Mouse (Mus musculus) brain, adult 2 months (tissue): ENCODE measurements at regions not wholly inside any gene's neighbourhood (a gene's known extent, or its start where the extent isn't known, plus 50 kb on each side); places are given as distances from the start of the nearest gene placed in this dataset.
A peak's percentile ranks its signal among the peaks of the same experiment; 100 is the strongest.
"Not testable (repeated sequence)": the region's sequence is repeated elsewhere in the genome, so short reads cannot be mapped to it uniquely, and the experiment has no call there.

Experiments
- DNase-seq: peaks from one replicate; pipeline ENCODE4 v3.0.0; 2011; ENCODE audit warnings: low read depth, low spot score

DNA sequence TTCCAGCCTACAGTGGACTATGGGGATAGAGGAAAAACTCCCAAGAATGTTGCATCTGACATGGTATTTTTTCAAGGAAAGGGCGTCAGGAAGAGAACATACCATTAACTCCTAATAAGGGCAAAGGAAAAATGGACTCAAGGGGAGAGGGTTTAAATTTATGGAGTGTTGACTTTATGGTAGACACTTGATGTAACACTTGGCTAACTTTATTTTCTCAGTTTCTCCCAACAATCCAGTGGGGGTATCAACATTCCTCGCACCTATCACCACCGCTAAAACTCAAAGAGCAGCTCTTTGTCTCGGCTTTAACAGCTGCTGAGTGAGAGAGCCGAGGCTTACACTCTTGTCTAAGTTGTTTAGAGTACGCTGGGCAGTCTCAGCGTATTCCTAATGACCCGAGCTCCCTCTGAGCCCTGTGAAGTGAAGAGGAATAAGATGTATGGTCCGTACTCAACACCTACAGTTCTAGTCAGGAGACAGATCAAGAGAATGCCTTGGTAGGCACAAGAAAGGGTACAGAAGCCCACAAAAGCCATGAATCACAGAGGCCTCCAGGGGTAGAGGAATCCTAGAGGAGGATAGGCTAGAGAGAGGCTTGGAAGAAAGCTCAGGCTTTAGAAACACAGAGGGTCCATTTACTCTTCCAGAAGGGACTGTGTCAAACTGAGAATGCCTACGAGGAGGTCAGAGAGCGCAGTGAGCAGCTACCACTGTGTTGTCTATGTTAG lies 236.4 kb downstream of the Gm5426 start:
- no peak for DNase-seq

DNA sequence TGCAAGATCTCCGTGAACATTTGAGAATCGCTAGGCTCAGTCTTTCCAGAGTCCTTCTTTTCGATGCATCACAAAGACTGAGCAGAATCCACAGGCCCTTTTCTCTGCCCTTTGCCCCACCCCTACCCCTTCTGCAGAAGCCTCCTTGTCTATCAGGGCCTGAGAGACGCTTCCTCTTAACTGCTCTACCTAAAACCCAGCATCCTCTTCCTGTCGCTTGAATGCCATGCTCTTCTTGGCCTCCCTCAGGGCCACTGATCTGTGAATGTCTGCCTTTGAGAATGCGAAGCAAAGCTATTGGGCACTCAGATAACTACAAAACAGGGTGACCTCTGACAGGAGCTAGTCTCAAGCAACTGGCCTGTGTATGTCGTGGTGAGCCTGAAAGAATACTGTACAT lies 237.1 kb downstream of the Gm5426 start:
- no peak for DNase-seq

DNA sequence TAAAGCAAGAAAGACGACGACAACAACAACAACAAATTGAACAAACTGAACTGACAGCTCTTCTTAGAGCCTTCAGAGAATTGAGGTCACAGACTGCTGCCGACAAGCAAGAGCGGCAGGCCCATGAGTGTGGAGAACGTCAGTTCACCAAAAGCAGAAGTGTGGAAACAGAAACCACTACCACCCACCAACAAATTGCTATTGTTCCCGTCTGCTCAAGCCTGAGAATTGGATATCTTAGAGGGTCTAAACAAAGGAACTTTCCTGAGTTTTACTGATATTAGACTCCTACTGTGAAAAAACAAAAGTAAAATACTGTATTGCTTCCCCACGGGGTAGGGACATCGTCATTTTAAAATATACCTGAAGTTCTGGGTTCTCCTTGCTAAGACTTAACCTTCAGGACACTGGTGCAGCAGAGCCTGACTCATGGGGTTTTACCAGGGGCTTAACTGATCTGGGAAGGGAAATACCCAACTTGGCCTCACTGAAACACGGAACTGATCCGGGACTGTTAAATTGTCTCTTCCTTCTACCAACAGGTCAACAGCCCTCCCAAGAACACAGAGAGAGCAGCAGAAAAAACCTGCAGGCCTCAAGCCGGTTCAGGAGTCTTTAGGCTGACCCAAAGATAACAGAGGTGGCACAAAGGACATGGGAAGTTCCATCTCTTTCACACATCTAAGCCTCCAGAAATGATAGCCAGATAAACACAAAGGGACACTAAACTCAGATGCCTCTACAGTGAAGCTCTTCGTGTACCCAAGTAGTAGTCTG lies 238.1 kb downstream of the Gm5426 start:
- DNase-seq = peak; percentile 23

DNA sequence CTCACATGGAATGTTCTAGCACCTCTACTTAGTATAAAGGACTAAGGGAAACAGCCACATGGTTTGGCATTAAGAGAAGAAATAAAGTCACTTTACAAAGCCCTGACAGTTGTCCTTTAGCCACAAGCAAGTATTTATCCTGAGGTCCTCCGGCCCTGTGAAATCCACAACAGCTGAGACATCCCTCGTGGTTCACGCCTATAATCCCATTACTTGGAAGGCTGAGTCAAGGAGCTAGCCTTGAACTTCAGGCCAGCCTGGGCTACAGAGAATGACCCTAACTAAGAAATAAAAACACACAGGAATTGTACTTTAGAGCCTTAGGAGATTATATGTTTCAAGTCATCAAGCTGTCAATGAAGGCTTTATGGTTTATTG lies 238.7 kb downstream of the Gm5426 start:
- no peak for DNase-seq

DNA sequence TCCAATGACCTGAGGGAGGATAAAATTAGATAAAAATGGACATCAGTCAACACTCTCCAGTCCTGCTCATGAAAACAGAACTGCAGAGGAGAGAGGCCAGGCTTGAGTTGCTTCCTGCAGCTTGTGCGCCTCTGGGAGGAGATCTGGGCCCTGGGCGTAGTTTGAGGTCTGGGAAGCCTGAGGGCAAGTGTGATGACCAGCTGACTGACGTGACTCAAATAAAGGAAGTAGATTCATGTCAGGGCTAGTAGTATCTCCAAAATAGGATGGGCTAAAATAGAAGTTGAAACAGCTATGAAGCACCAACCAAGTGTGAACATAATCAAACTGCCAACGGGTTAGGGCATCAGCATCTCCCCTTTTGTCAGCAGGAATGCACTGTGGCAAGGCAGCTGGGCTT lies 239.3 kb upstream of the Btg1 start:
- DNase-seq = no peak

DNA sequence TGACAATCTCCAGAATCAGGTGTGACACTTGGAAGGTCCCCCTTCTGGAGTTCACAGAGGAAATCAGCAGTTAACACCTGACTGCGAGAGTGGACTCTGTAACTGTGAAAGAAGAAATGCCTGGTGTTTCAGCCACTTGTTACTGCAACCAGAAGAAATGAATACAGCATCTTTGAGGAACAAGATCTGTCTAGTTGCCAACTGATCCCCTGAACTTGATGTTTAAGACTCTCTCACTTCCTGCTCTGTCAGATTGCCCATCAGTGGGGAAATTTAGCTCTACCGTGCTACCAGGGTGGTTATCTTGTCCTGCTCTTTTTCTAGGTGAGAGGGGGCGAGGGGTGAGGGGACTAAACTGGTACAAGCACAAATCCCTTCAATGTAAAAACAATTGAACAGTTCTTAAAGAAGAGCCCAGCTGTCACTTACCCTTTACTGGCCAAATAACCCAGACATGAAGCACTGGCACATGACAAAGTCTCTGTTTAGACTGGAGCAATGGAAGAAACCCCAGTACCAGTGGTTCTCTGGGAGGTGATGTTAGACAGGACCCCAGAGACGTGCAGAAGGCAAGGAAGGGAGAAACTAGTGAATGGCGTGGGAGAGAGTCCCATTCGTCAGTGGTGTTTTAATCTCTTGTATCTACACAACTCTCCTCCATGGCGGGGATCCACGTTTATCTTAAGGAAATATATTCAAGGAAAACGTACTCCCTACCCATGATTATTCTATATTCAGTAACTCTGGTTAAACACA lies 237.6 kb upstream of the Btg1 start:
- DNase-seq = peak; percentile 30

DNA sequence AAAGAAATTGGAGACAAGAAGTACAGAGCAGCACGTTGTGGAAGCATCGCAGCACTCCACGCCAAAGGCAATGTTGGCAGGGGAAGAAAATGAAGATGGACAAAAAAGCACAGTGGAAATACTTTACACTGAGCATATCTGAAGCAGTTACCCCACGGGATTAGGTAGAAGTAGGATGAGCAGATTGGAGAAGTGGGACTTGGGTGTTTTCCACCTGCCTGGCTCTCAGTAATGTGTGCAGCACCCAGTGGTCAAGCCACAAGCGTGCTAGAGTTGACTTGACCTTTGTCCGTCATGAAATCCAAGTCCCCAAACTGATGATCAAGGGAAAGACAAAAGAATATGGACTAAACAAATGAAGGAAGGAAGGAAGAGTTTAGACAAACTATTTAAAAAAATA lies 235.1 kb upstream of the Btg1 start:
- DNase-seq = no peak

DNA sequence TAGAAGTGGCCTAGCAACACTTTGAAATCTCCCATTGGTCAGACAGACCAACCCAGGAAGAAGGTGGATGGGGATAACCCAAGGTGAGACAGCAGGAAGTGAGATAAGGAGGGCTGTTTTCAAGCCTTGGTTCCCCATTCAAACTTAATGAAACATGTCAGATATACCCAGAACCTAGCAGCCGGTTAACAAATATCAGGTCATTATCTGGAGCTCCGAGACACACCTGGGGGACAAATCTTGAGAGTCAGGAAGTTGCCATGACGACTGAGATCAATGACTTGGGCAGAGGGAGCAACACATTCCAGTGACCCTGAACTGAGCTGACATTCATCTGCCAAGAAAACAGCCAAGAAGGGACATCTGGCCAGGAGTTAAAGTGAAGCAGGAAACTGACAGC lies 225.1 kb upstream of the Btg1 start:
- DNase-seq = no peak

DNA sequence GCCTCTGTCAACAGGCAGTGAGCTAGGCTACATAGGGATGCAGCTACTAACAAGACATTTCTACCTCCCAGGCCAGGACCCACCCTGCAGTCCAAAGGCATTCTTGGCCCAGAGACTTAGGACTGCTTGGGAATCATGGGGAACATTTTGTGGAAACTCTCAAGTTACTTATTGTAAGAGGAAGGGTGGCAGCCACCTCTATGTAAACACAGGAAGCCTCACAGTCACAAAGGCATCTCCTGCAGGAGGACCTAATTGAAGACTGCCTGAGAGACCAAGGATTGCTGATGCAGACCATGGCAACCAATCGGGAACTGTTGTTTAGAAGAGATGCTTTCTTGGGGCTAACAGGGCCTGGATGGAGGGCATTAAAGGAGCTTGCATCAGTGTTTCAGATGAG lies 224.0 kb upstream of the Btg1 start:
- DNase-seq = no peak

DNA sequence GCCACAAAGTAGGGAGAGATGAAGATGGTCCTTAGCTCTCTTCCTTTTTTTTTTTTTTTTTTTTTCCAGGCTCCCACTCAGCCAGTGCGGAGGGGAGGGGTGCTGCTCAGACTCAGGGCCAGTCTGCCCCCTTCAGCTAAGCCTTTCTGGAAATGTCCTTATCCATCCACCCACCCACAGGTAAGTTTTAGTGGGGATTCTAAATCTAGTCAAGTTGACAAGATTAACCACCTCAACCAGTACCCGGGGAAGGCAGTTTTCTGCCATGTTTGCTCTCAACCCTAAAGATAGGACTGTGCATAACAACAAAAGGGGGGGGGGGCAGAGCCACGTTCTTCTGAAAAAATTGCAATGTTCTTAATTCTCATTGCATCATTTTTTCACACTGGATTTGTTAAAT lies 222.6 kb upstream of the Btg1 start:
- DNase-seq = no peak

DNA sequence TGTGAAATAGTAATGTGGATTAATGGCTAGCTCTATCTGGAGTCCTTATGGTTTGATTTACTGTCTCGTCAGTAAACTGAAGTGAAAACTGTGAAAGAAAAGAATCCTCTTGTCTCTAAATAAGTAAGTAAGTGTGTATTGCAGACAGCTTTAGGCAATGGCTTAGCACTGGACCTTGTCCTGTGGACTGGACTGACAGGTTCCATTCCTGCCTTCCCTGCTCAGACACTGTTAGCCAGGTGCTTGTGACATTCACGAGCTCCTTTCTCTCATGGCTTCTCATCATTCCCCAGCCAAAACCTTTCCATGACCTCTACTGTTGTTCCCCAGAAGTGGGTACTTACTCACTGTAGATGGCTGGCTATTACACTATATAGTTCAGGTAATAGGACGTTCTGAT lies 221.8 kb upstream of the Btg1 start:
- DNase-seq = no peak

DNA sequence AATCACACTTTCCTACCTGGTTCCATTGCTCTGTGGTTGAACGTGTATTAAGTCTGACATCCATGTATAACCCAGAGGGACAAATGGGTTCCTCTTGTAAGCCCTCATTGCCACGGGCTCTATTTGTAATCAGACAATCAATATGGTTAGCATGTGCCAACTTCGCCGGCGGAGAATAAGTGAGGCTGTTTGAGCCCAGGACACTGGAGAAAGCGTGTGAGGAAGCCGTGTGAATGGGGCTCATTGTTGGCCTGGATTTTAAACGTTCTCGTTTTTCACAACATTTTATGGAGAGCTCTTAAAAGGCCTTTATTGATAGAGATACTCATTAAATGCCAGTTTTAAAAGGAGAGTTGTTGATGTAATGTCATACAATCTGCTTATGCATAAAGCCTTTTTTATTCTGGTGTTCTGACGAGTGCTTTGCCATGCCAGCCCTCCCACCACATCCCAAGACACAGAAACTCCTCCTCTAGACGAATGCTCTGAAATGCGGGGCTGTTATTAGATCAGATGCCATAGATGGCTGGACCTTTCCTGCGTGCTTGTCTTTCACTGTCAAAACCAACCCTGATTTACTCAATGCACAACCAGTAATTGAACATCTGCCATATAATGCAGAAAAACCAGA lies 218.8 kb upstream of the Btg1 start:
- peak; percentile 55 for DNase-seq

DNA sequence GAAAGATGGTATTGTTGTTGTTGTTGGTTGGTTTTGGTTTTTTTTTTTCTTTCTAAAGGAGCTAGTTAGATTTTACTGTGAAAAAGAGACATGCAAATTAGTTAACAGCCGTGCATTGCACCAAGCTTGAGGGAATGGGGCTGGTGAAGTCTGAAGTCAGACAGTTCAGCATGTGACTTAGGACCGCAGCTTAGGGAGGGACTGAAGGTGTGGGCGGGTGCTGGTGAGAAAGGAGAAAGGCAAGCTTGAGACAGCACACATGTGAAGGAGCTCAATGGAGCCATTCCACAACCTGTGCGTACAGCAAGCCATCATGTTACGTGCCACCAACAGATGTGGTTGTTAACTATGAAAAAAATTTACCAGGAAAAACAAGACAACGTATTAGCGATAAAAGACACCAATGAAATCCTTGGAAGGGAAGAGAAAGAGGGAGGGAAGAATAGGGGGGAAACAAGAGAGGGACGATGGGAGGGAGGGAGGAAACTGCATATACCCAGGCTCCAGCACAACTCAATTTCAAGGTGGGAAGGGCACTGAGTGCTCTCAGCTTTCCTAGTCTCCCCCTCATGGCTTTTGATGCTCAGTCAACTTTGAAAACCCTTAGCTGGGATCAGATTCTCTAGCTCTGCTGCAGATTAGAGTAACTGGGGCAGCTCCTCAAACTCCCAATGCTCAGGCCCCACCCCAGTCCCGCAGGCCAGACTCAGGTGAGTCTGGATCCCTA lies 218.1 kb upstream of the Btg1 start:
- DNase-seq = peak; percentile 34

DNA sequence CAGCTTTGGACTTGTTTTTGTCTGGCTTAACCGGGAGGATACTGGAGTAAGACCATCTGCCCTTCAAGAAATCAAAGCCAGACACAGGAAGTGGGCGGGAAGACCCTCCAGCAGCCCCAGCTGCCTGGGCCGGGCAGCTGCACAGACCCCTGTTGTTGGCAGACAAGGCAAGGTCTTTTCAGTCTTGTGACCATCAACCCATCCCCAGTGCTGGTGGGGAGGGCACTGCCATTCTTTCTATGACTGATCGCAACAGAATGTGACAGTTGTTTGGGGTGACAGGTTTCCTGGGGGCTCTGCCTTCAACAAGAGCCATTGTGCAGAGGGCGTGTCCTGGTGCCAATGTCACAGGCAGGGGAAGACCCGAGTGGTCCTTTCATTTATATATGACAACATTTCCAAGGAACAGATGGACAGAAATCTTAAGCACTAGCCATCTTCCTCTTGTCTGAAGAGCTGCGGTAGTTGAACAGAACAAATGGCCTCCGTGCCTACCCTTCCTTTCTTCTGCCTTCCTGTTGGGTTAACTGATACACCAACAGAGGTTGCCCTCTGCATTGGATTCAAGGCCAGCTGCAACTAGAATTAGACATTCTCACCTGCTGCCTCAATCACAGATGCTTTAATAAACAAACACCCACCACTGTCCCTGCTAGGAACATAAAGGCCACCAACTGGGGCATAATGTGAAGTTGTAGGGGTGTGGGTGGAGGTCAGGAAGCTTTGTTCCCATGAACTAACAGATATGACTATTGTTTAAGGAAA lies 217.0 kb upstream of the Btg1 start:
- DNase-seq = no peak

DNA sequence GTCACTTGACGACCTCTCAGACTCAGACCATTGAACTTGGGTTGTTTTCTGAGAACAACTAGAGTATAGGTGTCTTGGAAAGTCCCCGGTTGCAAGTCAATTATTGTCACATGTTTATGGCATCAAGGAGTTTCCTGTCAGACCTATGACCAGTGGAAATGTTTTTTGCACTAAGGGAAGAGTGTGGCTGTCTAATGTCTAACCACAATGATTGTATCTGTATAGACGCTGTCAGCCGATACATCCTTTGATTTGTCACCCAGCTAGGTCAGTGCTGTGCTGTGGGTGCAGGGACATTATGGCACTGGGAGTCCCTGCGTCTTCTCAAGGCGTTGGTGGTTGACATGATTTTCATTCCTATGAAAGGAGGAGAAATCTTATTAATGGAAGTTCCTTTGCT lies 216.0 kb upstream of the Btg1 start:
- DNase-seq = no peak

DNA sequence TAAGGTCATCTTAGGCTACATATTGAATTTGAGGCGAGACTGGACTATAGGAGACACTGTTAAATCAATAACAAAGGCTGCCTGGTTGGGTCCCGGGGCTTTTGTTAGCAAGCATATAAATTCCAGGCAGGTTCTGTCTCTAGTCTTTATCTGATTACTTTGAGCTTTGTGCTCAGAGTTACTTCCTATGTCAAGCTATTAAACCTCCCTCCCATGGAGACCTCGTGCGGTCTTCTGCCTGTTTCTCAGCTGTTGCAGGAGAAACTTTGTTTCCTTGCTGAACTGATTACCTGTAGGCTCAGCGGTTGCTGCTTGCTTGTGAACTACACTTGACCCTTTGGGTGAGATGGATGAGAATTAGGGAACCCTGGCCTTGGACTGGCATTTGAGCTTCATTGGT lies 210.5 kb upstream of the Btg1 start:
- DNase-seq = no peak

DNA sequence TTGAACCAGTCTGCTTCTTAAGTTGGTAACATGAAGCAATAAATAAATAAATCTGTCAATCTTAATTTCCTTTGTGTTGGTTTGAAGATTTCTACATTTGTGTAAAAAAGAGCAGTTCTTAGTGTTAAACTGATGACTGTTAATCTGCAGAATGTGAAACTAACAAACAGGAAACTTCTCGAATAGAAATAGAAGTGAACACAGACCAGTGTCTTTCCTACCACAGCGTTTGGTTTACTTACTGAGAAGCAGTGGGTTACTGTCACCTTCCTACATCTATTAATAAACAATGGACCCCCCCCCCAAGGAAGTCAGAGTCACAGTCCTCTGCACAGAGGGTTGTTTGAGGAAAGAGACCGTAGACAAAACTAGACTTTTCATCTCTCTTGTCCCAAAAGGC lies 209.0 kb upstream of the Btg1 start:
- DNase-seq = no peak

DNA sequence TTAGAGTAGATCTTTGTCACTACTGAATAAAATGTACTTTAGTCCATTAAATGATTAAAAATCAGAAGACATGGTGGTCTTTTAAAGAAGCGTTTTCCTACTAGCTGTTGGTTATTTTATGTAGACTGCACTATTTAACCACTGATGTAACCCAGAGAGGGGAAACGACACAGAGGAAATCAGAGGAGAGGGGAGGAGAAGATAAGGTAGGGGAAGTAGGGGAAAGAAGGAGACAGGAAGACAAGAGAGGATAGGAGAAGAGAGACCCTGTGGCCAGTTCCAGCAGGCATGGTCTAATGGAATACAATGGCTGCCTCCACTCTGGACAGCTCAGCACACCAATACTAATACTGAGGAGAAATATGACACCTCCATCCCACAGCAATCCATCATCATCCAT lies 208.6 kb upstream of the Btg1 start:
- DNase-seq = no peak

DNA sequence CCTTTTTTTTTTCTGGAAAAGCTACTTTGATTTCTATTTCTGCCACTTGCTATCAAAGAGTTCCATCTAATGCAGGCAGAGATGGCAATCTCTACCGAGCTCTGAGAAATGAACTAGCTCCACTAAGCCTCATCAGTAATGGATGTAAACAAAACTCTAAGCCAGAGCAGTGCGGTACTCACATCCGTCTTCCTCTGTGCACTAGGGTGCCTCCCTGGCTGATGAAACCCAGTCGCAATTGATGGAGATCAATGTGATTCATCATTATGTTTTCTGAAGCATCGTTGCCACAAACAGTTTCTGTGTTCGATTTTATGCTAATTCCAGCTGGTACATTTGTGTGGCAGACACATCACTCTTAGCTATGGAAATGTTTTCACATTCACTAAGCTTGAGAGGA lies 206.8 kb upstream of the Btg1 start:
- DNase-seq = peak; percentile 9

DNA sequence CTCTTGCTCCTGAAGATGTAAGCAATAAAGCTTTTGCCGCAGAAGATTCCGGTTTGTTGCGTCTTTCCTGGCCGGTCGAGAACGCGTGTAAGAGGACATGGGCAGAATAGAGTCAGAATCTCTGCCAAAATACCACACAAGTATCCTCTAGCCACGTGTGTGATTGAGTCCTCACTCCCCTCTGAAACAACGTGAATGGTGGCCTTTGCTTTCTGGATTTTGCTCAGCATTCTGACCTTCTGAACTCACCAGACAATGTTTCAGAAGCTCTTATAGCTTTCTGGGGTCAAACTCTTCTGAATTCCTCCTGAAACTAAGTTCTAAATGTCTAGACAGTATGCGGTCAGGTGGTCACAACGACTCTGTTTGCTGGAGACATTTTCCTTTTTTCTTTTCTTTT lies 202.0 kb upstream of the Btg1 start:
- DNase-seq = no peak

DNA sequence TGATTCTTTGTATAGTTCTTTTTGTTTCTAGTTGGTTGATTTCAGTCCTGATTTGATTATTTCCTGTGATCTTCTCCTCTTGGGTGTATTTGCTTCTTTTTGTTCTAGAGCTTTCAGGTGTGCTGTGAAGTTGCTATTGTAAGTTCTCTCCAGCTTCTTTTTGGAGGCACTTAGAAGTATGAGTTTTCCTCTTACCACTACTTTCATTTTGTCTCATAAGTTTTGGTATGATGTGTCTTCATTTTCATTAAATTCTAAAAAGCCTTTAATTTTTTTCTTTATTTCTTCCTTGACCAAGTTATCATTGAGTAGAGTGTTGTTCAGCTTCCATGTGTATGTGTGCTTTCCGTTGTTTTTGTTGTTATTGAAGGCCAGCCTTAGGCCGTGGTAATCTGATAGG lies 195.3 kb upstream of the Btg1 start:
- not testable (repeated sequence) for DNase-seq
